Mouse (Mus musculus): ENCODE measurements around the gene Ier5.

DNA sequence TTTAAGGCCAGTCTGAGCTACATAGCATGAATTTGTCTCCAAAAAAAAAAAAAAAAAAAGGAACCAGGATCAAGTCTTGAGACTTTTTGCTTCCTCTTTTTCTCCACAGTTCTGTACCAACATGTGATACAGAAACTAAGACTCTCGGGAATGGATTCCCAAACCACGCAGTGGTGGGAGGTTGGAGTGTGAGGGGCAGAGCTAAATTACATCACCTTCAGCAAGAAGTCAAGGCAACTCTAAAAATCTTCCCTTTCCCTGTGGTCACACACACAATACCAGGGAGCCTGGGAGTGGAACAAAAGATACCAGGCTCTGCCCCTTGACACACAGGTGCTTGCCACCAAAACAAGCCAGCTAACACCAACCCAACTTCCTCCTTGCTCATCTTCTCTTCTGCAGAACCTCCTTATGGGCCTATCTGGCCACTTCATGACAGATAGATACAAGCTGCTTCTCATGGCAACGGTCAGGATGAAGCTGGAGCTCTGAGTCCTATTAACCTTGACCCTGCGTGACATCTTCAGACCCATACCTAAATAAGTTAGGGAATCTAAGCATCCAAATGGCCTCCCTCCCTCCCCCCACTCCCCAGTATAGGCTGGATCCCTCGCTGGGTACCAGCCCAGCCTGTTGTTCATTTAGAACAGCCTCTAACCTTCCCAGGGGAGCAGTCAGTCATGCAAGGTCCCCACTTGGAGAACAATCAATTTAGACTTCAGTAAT lies 28.7 kb downstream of the Ier5 start:
- TF ChIP-seq CTCF (conservative IDR thresholded peaks at IDR 0.05; ENCODE audit: low read length) (no peak), POU5F1 (IDR thresholded peaks at IDR 0.05; ENCODE audit: borderline replicate concordance, low read length) (no peak), NANOG (IDR thresholded peaks at IDR 0.05; ENCODE audit: borderline replicate concordance, low read length) (no peak)

All from E14TG2a.4 (cell line).